Mouse (Mus musculus) hindbrain, embryonic 13.5 days (tissue): ENCODE measurements around the gene Cebpe. TPM values are rescaled to one million over a fixed set of nuclear protein-coding genes. Genes with fewer than 3 reads are reported as not detected.
A peak's percentile ranks its signal among the peaks of the same experiment; 100 is the strongest.

Experiments used
- ATAC-seq: fragments of 200-750 bp; cut with Nextera tagmentation; 2 replicates; pipeline ENCODE4 v1.8.0; 2017; ENCODE audit warnings: moderate TSS enrichment; ENCODE audit not compliant: low FRiP score
- H3K27ac ChIP-seq: fragments of 300-500 bp; sonication (generic); 2 replicates; pipeline ENCODE4 v1.5.1; 2015; ENCODE audit warnings: inconsistent platforms, mild to moderate bottlenecking, moderate library complexity
- H3K27me3 ChIP-seq: fragments of 300-500 bp; sonication (generic); 2 replicates; pipeline ENCODE4 v1.6.1; 2015; ENCODE audit warnings: mild to moderate bottlenecking, inconsistent platforms
- H3K36me3 ChIP-seq: fragments of 300-500 bp; sonication (generic); 2 replicates; pipeline ENCODE4 v1.6.1; 2015; ENCODE audit warnings: mild to moderate bottlenecking, inconsistent platforms
- H3K4me1 ChIP-seq: fragments of 300-500 bp; sonication (generic); replicated peaks from 2 replicates; pipeline ENCODE4 v1.6.1; 2015; ENCODE audit warnings: inconsistent platforms
- H3K4me2 ChIP-seq: fragments of 300-500 bp; sonication (generic); 2 replicates; pipeline ENCODE4 v1.6.1; 2015; ENCODE audit warnings: inconsistent platforms, mild to moderate bottlenecking, moderate library complexity
- H3K4me3 ChIP-seq: fragments of 300-500 bp; sonication (generic); 2 replicates; pipeline ENCODE4 v1.5.1; 2015; ENCODE audit warnings: mild to moderate bottlenecking, inconsistent platforms
- H3K9ac ChIP-seq: fragments of 300-500 bp; sonication (generic); 2 replicates; pipeline ENCODE4 v1.6.1; 2015; ENCODE audit warnings: mild to moderate bottlenecking, inconsistent platforms
- H3K9me3 ChIP-seq: fragments of 300-500 bp; sonication (generic); 2 replicates; pipeline ENCODE4 v1.6.1; 2016; ENCODE audit warnings: inconsistent platforms
- WGBS: fragments of 180-500 bp; shearing (Covaris S2); methylation state at CpG from one replicate; pipeline ENCODE4 v1.1.7; 2015; 5-methylcytosine and 5-hydroxymethylcytosine counted together
- polyA plus RNA-seq: library from polyadenylated mRNA; unstranded; fragments of >200 nt; fragmentation: Nextera tagmentation; extraction: Ambion mirVana; gene quantifications from 2 replicates; pipeline ENCODE4 v1.2.1, GENCODE M21; 2015

Cebpe gene
- polyA plus RNA-seq, 1 experiment from 2014 or later: not detected

DNA sequence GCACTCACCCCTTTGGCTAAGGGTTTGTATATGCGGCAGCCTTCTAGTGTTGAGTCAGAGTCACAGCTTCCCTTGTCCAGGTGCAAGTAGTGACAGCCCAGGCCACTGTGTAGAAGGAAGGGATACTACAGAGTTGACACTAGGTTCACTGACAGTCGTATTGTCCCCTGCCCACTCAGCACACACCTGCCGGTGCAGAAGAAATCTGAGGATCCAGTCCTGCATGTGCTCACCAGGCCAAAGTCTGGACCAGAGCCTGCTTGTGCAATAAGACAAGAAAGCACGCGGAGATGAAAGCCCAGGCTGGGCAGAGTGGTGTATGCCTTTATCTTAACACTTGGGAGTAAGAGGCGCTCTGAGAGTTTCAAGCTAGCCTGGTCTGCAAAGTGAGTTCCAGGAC lies 16.9 kb downstream of the Cebpe start:
- Histone ChIP-seq H3K27me3 (no peaks in the 10 kb centered on the region), H3K36me3 (peaks cover 35% of the 10 kb centered on the region), H3K4me2 (no peak overlapping the region), H3K9ac (no peak overlapping the region), H3K4me3 (no peak overlapping the region), H3K9me3 (no peaks in the 10 kb centered on the region), H3K4me1 (no peaks in the 10 kb centered on the region), H3K27ac (no peak overlapping the region)
- no peak for ATAC-seq
- WGBS: 88% methylated on average over 6 of the region's 6 CpGs

DNA sequence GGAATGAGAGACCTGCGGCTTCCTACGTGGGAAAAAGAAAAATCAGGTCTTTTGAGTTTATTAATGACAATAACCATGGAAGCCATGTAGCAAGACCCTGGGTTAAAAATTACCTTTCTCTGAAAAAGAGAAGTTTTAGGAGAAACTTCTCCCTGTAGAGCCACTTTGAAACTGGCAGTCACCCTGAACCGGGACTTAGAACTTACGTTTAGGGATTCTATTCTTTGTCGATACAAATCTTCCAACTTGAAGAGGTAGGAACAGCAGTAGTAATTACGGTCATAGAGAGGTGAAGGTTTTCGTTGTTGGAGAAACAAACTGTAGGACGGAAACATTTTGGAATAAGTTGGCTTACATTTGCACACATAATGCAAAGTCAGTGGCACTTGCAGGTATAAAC lies 24.7 kb downstream of the Cebpe start:
- peak overlapping the region; percentile 74 for H3K27ac ChIP-seq
- peak overlapping the region; percentile 62 for H3K4me2 ChIP-seq
- WGBS: 7% methylated on average over 8 of the region's 8 CpGs
- H3K4me1 ChIP-seq: peaks cover 41% of the 10 kb centered on the region
- no peak for ATAC-seq
- no peaks in the 10 kb centered on the region for H3K27me3 ChIP-seq
- H3K4me3 ChIP-seq: peak overlapping the region; percentile 76
- no peaks in the 10 kb centered on the region for H3K9me3 ChIP-seq
- peak overlapping the region; percentile 79 for H3K9ac ChIP-seq
- peaks cover 29% of the 10 kb centered on the region for H3K36me3 ChIP-seq

DNA sequence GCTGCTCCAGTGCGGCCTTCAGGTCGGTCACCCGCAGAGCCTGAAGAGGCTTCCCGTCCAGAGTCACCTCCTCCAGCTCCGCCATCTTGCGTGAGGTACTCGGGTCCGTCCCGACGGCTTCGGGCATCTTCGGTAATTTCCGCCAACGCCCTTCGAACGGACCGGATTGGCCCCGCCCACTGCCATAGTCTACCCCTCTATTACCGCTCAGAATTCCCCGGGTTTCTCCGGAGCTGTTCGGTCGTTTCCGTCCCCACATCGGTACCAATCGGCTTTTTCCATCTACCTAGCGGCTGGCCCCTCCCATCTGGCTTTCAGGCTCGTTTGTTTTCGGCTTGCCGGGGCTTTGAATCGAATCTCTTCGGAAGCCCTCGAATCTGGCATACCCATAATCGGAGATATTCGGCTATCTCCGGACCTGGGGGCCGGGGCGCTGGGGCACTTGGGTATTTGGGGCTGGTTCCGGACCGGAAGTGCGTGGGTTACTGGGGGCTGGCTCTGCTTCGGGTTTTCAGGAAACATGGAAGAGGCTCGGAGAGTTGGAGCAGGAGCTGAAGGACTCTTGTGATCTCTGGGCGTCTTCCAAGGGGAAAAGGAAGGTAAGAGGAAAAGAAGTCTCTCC lies 25.3 kb downstream of the Cebpe start, which contains the start of gene Acin1:
Gene Acin1 (minus strand): TSS at position 410 of the 622 bp plus-strand sequence.
- Histone ChIP-seq H3K9me3 (no peaks in the 10 kb centered on the region), H3K36me3 (peaks cover 32% of the 10 kb centered on the region), H3K27ac (peak within 1 kb of the TSS; percentile 96), H3K4me1 (peaks cover 41% of the 10 kb centered on the region), H3K4me2 (peak within 1 kb of the TSS; percentile 75), H3K27me3 (no peaks in the 10 kb centered on the region), H3K4me3 (peak within 1 kb of the TSS; percentile 76), H3K9ac (peak within 1 kb of the TSS; percentile 94)
- peak; percentile 99 for ATAC-seq
- WGBS: under 1% methylated on average over 44 of the region's 44 CpGs

DNA sequence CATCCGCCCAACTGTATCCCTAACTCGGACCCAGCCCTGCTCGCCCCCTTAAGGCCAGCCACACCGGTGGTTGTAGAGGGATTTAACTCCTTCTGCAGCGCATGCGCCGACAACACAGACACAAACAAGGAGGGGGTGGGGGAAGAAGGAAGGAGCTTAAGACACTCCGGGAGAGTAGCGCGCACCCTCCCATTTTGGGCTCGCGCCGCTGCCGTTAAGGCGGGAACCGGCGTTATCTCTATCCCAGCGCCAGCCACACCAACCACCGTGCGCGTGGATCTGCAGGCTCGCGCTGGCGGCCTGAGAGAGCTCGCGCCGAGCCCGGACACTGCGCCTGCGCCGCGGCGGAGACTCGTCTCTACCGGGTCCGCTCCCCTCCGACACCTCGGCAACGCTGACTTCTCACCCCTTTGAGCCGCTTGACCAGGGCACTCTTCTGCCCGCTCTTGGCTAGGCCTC lies 25.9 kb downstream of the Cebpe start, which contains the start of gene 1700123O20Rik:
Gene 1700123O20Rik (plus strand): TSS at position 154 of the 459 bp plus-strand sequence.
- peak within 1 kb of the TSS; percentile 75 for H3K4me2 ChIP-seq
- peak; percentile 80 for ATAC-seq
- under 1% methylated on average over 41 of the region's 41 CpGs for WGBS
- H3K4me3 ChIP-seq: peak within 1 kb of the TSS; percentile 76
- peak within 1 kb of the TSS; percentile 96 for H3K27ac ChIP-seq
- no peaks in the 10 kb centered on the region for H3K27me3 ChIP-seq
- H3K9ac ChIP-seq: peak within 1 kb of the TSS; percentile 94
- peaks cover 41% of the 10 kb centered on the region for H3K4me1 ChIP-seq
- no peaks in the 10 kb centered on the region for H3K9me3 ChIP-seq
- peaks cover 33% of the 10 kb centered on the region for H3K36me3 ChIP-seq

DNA sequence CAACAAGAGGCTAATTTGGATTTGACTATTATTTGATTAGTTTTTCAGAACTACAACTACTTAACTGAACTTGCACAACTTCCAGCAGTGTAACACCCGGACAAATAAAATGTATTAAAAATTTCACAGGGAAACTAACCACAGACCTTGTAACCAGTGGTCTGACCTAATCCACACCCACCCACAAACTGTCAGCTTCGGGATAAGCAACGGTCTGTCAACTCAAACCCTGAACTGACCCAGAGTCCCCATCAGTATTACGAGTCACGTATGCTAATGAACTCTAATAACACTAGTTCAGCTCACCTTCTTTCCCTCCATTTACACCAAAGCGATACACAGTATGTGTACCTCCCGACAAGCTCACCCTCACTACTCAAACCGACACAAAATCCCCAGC lies 26.5 kb downstream of the Cebpe start:
- no peaks in the 10 kb centered on the region for H3K9me3 ChIP-seq
- peak overlapping the region; percentile 96; the same call in 1 of the 2 replicates for H3K27ac ChIP-seq
- 11% methylated on average over 8 of the region's 8 CpGs for WGBS
- H3K27me3 ChIP-seq: no peaks in the 10 kb centered on the region
- ATAC-seq: no peak
- peak overlapping the region; percentile 75 for H3K4me2 ChIP-seq
- peak overlapping the region; percentile 76 for H3K4me3 ChIP-seq
- H3K9ac ChIP-seq: peak overlapping the region; percentile 94
- H3K4me1 ChIP-seq: peaks cover 41% of the 10 kb centered on the region
- peaks cover 31% of the 10 kb centered on the region for H3K36me3 ChIP-seq

DNA sequence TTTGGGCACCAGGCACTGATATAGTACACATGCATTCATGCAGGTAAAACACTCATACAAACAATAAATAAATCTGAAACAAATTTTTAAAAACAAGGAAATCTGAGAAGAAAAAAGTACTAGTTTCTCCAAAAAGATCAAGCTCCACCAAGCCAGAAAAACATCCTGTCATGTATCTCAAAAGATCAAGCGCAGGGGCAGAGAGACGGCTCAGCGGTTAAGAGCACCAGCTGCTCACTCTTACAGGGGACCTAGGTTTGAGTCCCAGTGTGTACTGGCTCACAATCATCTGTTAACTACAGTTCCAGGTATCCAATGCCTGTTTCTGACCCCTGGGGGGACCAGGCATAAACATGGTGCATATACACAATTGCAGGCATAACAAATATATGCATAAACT lies 29.6 kb downstream of the Cebpe start:
- no peak for ATAC-seq
- no peak overlapping the region for H3K27ac ChIP-seq
- H3K9me3 ChIP-seq: no peaks in the 10 kb centered on the region
- no peak overlapping the region for H3K9ac ChIP-seq
- no peak overlapping the region for H3K4me3 ChIP-seq
- peaks cover 22% of the 10 kb centered on the region for H3K4me1 ChIP-seq
- no peak overlapping the region for H3K4me2 ChIP-seq
- peaks cover 39% of the 10 kb centered on the region for H3K36me3 ChIP-seq
- 93% methylated on average over 3 of the region's 3 CpGs for WGBS
- H3K27me3 ChIP-seq: no peaks in the 10 kb centered on the region

DNA sequence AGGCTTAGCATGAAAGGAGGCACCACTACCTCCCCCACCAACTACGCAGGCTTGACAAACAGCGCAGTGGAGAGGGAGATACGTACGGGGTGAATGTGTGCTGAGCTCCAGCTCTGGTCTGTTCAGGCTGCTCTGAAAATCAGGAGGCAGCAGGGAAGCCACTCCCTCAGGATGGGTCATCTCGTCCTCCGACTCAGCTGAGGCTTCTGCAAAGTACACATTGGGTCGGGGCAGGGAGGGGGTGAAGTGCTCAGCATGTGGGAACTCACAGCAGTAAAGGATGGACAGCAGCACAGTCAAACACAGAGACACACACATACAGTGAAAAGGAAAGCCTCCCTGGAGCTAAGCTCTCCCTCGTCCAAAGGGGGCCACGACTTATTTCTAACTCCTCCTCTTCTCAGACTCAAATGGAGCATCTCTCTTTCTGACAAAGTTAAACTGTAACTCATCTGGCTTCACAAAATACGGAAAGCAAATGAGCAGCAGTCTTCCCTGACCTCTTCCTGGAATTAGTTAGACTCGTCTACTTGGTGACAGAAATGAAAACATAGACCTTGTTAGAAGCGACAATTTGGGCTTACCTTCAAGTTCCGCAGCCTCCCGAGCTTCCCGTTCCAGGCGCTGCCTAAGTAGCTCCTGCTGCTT lies 33.2 kb downstream of the Cebpe start:
- WGBS: 82% methylated on average over 16 of the region's 16 CpGs
- no peak overlapping the region for H3K4me3 ChIP-seq
- no peak overlapping the region for H3K27ac ChIP-seq
- H3K9ac ChIP-seq: no peak overlapping the region
- ATAC-seq: no peak
- H3K4me2 ChIP-seq: no peak overlapping the region
- H3K36me3 ChIP-seq: peaks cover 68% of the 10 kb centered on the region
- H3K9me3 ChIP-seq: no peaks in the 10 kb centered on the region
- peaks cover 7% of the 10 kb centered on the region; the same call in 1 of the 2 replicates for H3K4me1 ChIP-seq
- H3K27me3 ChIP-seq: no peaks in the 10 kb centered on the region

DNA sequence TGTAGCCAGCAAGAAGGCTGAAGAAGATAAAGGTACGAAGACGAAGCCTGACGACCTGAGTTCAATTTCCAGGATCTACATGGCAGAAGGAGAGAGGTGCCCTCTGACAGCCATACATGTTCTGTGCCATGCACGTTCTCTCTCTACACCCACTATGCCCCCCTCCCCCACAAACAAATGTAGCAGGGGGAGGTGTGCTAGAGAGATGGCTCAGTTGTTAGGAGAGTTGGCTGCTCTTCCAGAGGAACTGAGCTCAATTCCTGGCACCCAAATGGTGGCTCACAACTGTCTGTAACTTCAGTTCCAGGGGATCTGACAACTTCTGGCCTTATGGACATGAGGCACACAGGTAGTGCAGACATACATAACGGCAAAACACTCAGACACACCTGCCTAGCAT lies 35.7 kb downstream of the Cebpe start:
- Histone ChIP-seq H3K36me3 (peaks cover 79% of the 10 kb centered on the region), H3K27ac (no peak overlapping the region), H3K9me3 (no peaks in the 10 kb centered on the region), H3K27me3 (no peaks in the 10 kb centered on the region), H3K4me3 (no peak overlapping the region), H3K4me2 (no peak overlapping the region), H3K9ac (no peak overlapping the region), H3K4me1 (no peaks in the 10 kb centered on the region)
- 87% methylated on average over 5 of the region's 5 CpGs for WGBS
- ATAC-seq: no peak

DNA sequence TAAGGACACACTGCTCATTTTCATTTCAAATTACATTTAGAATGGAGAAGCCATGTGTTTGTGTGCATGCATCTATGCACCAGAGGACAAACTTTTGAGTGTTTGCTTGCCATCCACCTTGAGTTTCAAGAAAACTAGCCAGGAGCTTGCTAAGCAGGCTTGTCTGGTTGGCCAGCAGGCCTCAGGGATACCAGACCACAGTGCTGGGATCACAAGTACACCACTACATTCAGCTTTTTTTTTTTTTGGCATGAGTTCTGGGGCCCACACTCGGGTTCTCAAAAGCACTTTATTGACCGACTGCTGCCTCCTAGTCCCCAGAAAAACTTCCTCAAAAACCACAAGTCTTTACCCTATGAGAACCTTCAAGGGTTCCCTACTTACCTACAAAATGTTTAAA lies 37.7 kb downstream of the Cebpe start:
- Histone ChIP-seq H3K4me2 (no peak overlapping the region), H3K4me3 (no peak overlapping the region), H3K4me1 (no peaks in the 10 kb centered on the region), H3K36me3 (peaks cover 79% of the 10 kb centered on the region), H3K9me3 (no peaks in the 10 kb centered on the region), H3K27ac (no peak overlapping the region), H3K27me3 (no peaks in the 10 kb centered on the region), H3K9ac (no peak overlapping the region)
- no peak for ATAC-seq
- 89% methylated on average over 2 of the region's 2 CpGs for WGBS

DNA sequence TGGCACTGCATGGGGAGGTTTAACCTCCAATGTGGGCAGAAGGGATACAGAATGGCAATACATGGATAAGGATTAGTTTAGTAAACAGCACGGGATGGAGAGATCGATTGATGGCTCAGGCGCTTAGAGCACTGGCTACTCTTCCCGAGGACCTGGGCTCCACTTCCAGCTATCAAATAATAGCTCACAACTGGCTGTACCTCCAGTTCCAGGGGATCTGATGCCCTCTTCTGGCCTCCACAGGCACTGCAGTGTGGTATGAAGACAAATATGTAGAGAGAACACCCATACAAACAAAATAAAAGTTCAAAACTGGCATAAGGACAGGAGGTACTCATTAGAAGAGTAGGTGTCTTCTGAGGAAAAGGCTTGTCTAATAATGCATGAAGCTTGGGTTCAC lies 42.6 kb downstream of the Cebpe start:
- H3K9ac ChIP-seq: no peak overlapping the region
- H3K9me3 ChIP-seq: no peaks in the 10 kb centered on the region
- no peaks in the 10 kb centered on the region for H3K4me1 ChIP-seq
- H3K27me3 ChIP-seq: no peaks in the 10 kb centered on the region
- no peak overlapping the region for H3K4me3 ChIP-seq
- no peak for ATAC-seq
- no peak overlapping the region for H3K27ac ChIP-seq
- H3K36me3 ChIP-seq: peaks cover 85% of the 10 kb centered on the region
- no peak overlapping the region for H3K4me2 ChIP-seq
- 77% methylated on average over 4 of the region's 4 CpGs for WGBS

DNA sequence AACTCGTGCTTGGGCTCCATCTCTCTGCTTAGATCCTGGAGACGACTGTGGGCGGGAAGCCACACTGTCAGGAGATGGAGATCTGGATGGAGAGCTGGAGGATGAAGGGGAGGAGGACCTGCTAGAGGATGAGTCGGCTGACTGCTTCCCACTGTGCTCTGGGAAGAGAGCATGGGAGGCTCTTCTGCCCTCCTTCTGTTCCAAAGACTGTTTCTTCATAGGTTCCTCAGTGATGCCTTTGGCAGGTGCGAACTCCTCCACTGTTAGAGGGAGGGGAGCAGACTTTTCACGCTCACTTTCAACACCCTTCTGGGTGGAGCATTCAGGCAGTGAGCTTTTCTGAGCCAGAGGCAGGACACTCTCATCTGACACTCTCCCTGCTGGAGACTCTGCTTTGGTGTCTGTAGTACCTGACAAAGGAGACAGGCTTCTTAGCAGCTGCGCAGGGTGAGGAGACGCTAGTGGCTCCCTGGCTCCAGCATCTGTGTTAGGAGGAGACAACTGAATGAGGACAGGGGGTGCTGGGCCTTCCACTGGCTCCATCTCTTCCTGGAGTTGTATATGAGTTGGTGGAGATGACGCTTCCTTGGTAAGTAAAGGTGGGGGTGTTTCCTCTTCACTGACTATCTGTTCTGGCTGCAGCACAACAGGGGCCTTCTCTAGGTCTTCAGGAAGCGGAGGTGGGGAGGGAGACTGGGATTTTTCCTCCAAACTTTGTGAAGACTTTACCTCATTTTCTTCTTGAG lies 47.3 kb downstream of the Cebpe start:
- ATAC-seq: no peak
- no peaks in the 10 kb centered on the region for H3K4me1 ChIP-seq
- WGBS: 90% methylated on average over 10 of the region's 10 CpGs

More for the DNA sequence above, 47.3 kb downstream of the Cebpe start:
- Histone ChIP-seq H3K9ac (no peak overlapping the region), H3K27me3 (no peaks in the 10 kb centered on the region), H3K4me3 (no peak overlapping the region), H3K9me3 (no peaks in the 10 kb centered on the region), H3K4me2 (no peak overlapping the region), H3K36me3 (peaks cover 97% of the 10 kb centered on the region), H3K27ac (no peak overlapping the region)
